22 mouse cellular contexts compared by ENCODE assay signal in the genomic region with DNA sequence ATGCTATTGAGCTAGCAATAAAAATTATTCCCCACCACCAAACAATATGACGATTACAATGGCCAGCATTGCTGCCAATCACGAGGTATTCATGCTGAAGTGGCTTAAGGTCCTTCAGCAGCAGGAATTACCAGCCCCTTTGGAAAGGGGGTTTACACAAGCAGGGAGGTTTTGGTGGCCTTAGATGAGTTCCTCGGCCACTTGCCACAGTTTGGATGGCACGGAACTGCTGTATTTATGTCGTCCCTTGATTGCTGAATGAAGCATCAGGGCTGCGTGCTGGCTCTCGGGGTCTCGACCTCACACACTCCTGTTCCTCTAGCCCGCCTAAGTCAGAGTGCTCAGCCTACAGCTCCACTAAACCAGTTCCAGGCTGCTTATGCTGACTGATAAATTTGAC.
DNase-seq lines count a peak whose midpoint lies in the region; ATAC-seq and TF ChIP-seq lines count a peak whose summit lies in the region.
"Had no signal": no experiment of that assay in that cellular context is flagged by ENCODE, and none has a peak within 500 bp of the region (broad histone marks: within the 10 kb centered on the region; RNA-seq: fewer than 3 reads in every experiment).

No protein-coding gene starts in this region.

- no peak for DNase-seq in hindbrain, embryonic 10.5 days (ENCODE audit: low spot score)
- DNase-seq in hindbrain, postnatal 0 days (ENCODE audit: low spot score) = no peak
- no peak for DNase-seq in embryonic facial prominence, embryonic 14.5 days (ENCODE audit: low spot score)
- no peak for DNase-seq in midbrain, embryonic 14.5 days
- DNase-seq in spleen, postnatal 10 days (ENCODE audit: low spot score in 2 of 2) = no peak
- DNase-seq: adrenal gland, adult 8-10 months; B cell, adult 2 months; cerebellum, adult 8-10 months; cerebellum, postnatal 25 days; forebrain, postnatal 0 days; kidney, postnatal 14 days; layer of hippocampus, adult 9-11 months; thymus, postnatal 14 days had no signal

- WGBS in hindbrain, embryonic 10.5 days = 33% methylated on average over 9 of the region's 9 CpGs
- WGBS in hindbrain, postnatal 0 days = 41% methylated on average over 9 of the region's 9 CpGs
- 31% methylated on average over 9 of the region's 9 CpGs for WGBS in midbrain, embryonic 12.5 days
- 25% methylated on average over 9 of the region's 9 CpGs for WGBS in midbrain, embryonic 16.5 days
- WGBS in embryonic facial prominence, embryonic 14.5 days = 44% methylated on average over 9 of the region's 9 CpGs
- 13% methylated on average over 9 of the region's 9 CpGs for WGBS in midbrain, embryonic 14.5 days

- H3K4me3 ChIP-seq in hindbrain, embryonic 10.5 days = no peak overlapping the region
- H3K4me3 ChIP-seq in hindbrain, postnatal 0 days (ENCODE audit: low read length) = no peak overlapping the region
- H3K4me3 ChIP-seq in midbrain, embryonic 12.5 days = no peak overlapping the region
- H3K4me3 ChIP-seq in midbrain, embryonic 16.5 days (ENCODE audit: low read depth, low read length) = no peak overlapping the region
- no peak overlapping the region for H3K4me3 ChIP-seq in embryonic facial prominence, embryonic 14.5 days (ENCODE audit: low read depth, low read length)
- no peak overlapping the region for H3K4me3 ChIP-seq in midbrain, embryonic 14.5 days (replicated peaks; ENCODE audit: low read depth, low read length)
- H3K4me3 ChIP-seq: hindbrain, embryonic 15.5 days; intestine, embryonic 15.5 days; lung, embryonic 15.5 days; stomach, embryonic 15.5 days had no signal

- no peak overlapping the region for H3K9ac ChIP-seq in hindbrain, postnatal 0 days (replicated peaks; ENCODE audit: low read length)
- H3K9ac ChIP-seq in midbrain, embryonic 12.5 days (replicated peaks) = no peak overlapping the region
- H3K9ac ChIP-seq in midbrain, embryonic 16.5 days (ENCODE audit: low read depth, low read length) = no peak overlapping the region
- no peak overlapping the region for H3K9ac ChIP-seq in embryonic facial prominence, embryonic 14.5 days (ENCODE audit: low read depth, low read length)
- no peak overlapping the region for H3K9ac ChIP-seq in midbrain, embryonic 14.5 days (replicated peaks; ENCODE audit: low read length)
- H3K9ac ChIP-seq: forebrain, postnatal 0 days; hindbrain, embryonic 15.5 days; intestine, embryonic 15.5 days; lung, embryonic 15.5 days; stomach, embryonic 15.5 days had no signal

- H3K4me2 ChIP-seq in hindbrain, postnatal 0 days (ENCODE audit: low read depth, low read length) = no peak overlapping the region
- H3K4me2 ChIP-seq in midbrain, embryonic 12.5 days (replicated peaks) = no peak overlapping the region
- no peak overlapping the region for H3K4me2 ChIP-seq in midbrain, embryonic 16.5 days (ENCODE audit: low read length)
- H3K4me2 ChIP-seq in embryonic facial prominence, embryonic 14.5 days (ENCODE audit: low read depth, low read length) = no peak overlapping the region
- H3K4me2 ChIP-seq in midbrain, embryonic 14.5 days (ENCODE audit: low read length) = no peak overlapping the region
- H3K4me2 ChIP-seq: hindbrain, embryonic 15.5 days; intestine, embryonic 15.5 days; liver, embryonic 11.5 days; lung, embryonic 15.5 days; stomach, embryonic 15.5 days had no signal

- no peak for ATAC-seq in hindbrain, postnatal 0 days
- peak; percentile 52; the same call in 1 of the 2 replicates for ATAC-seq in midbrain, embryonic 12.5 days (ENCODE audit: low FRiP score, low read depth)
- no peak for ATAC-seq in midbrain, embryonic 16.5 days
- no peak for ATAC-seq in embryonic facial prominence, embryonic 14.5 days (ENCODE audit: low read depth)
- no peak; the same call in 1 of the 2 replicates for ATAC-seq in midbrain, embryonic 14.5 days (ENCODE audit: low FRiP score, low TSS enrichment)
- no peak for ATAC-seq in megakaryocyte-erythroid progenitor cell, adult 5-6 weeks (replicated peaks; ENCODE audit: low FRiP score, low TSS enrichment, poor library complexity, severe bottlenecking)
- ATAC-seq: activated CD4-positive, CD25-positive, alpha-beta regulatory T cell, adult 4 months; forebrain, postnatal 0 days; intestine, embryonic 15.5 days had no signal

- TF ChIP-seq CTCF in hindbrain, postnatal 0 days (IDR thresholded peaks at IDR 0.05; ENCODE audit: low read depth) = no peak

- H3K27me3 ChIP-seq in hindbrain, embryonic 10.5 days (ENCODE audit: insufficient read depth, poor library complexity, severe bottlenecking) = 0 out of 2 replicates have a peak, but pooled peaks cover 3% of the 10 kb centered on the region
- H3K27me3 ChIP-seq in hindbrain, postnatal 0 days (ENCODE audit: insufficient read depth, low read length) = no peaks in the 10 kb centered on the region
- 0 out of 2 replicates have a peak, but pooled peaks cover 6% of the 10 kb centered on the region for H3K27me3 ChIP-seq in midbrain, embryonic 12.5 days
- no peaks in the 10 kb centered on the region for H3K27me3 ChIP-seq in midbrain, embryonic 16.5 days (ENCODE audit: control insufficient read depth, insufficient read depth, low read depth, low read length)
- no peaks in the 10 kb centered on the region for H3K27me3 ChIP-seq in embryonic facial prominence, embryonic 14.5 days (replicated peaks; ENCODE audit: control insufficient read depth, insufficient read depth, low read length)
- no peaks in the 10 kb centered on the region for H3K27me3 ChIP-seq in midbrain, embryonic 14.5 days (ENCODE audit: control insufficient read depth, insufficient read depth, low read length)
- H3K27me3 ChIP-seq: hindbrain, embryonic 15.5 days; intestine, embryonic 15.5 days; lung, embryonic 15.5 days; stomach, embryonic 15.5 days had no signal

- H3K9me3 ChIP-seq in hindbrain, embryonic 10.5 days = no peaks in the 10 kb centered on the region
- no peaks in the 10 kb centered on the region for H3K9me3 ChIP-seq in hindbrain, postnatal 0 days (ENCODE audit: low read length)
- H3K9me3 ChIP-seq in midbrain, embryonic 12.5 days = no peaks in the 10 kb centered on the region
- H3K9me3 ChIP-seq in midbrain, embryonic 16.5 days (replicated peaks; ENCODE audit: control insufficient read depth, low read length, poor library complexity, severe bottlenecking) = no peaks in the 10 kb centered on the region
- H3K9me3 ChIP-seq in embryonic facial prominence, embryonic 14.5 days (ENCODE audit: control insufficient read depth, low read length) = no peaks in the 10 kb centered on the region
- H3K9me3 ChIP-seq in midbrain, embryonic 14.5 days (ENCODE audit: control insufficient read depth, low read length) = no peaks in the 10 kb centered on the region
- H3K9me3 ChIP-seq: hindbrain, embryonic 15.5 days; intestine, embryonic 15.5 days; lung, embryonic 15.5 days; stomach, embryonic 15.5 days had no signal

- no peaks in the 10 kb centered on the region for H3K36me3 ChIP-seq in hindbrain, embryonic 10.5 days
- H3K36me3 ChIP-seq in hindbrain, postnatal 0 days (ENCODE audit: insufficient read depth, low read length) = no peaks in the 10 kb centered on the region
- no peaks in the 10 kb centered on the region for H3K36me3 ChIP-seq in midbrain, embryonic 12.5 days
- no peaks in the 10 kb centered on the region for H3K36me3 ChIP-seq in midbrain, embryonic 16.5 days (ENCODE audit: control insufficient read depth, insufficient read depth, low read length)
- H3K36me3 ChIP-seq in embryonic facial prominence, embryonic 14.5 days (ENCODE audit: control insufficient read depth, insufficient read depth, low read length) = no peaks in the 10 kb centered on the region
- H3K36me3 ChIP-seq in midbrain, embryonic 14.5 days (ENCODE audit: control insufficient read depth, insufficient read depth, low read length) = no peaks in the 10 kb centered on the region
- H3K36me3 ChIP-seq: hindbrain, embryonic 15.5 days; intestine, embryonic 15.5 days; lung, embryonic 15.5 days; stomach, embryonic 15.5 days had no signal

- H3K4me1 ChIP-seq in hindbrain, embryonic 10.5 days (replicated peaks) = peaks cover 58% of the 10 kb centered on the region
- 0 out of 2 replicates have a peak, but pooled peaks cover 10% of the 10 kb centered on the region for H3K4me1 ChIP-seq in hindbrain, postnatal 0 days (ENCODE audit: insufficient read depth, low read length)
- H3K4me1 ChIP-seq in midbrain, embryonic 12.5 days = peaks cover 42% of the 10 kb centered on the region
- no peaks in the 10 kb centered on the region; the same call in 1 of the 2 replicates for H3K4me1 ChIP-seq in midbrain, embryonic 16.5 days (ENCODE audit: control insufficient read depth, insufficient read depth, low read length)
- H3K4me1 ChIP-seq in embryonic facial prominence, embryonic 14.5 days (ENCODE audit: control insufficient read depth, insufficient read depth, low read length) = peaks cover 32% of the 10 kb centered on the region
- H3K4me1 ChIP-seq in midbrain, embryonic 14.5 days (ENCODE audit: control insufficient read depth, insufficient read depth, low read length) = peaks cover 21% of the 10 kb centered on the region

- H3K27ac ChIP-seq in hindbrain, embryonic 10.5 days = peak overlapping the region; percentile 88
- H3K27ac ChIP-seq in hindbrain, postnatal 0 days = no peak overlapping the region
- peak overlapping the region; percentile 73 for H3K27ac ChIP-seq in midbrain, embryonic 12.5 days (replicated peaks)
- no peak overlapping the region for H3K27ac ChIP-seq in midbrain, embryonic 16.5 days (ENCODE audit: low read length)
- H3K27ac ChIP-seq in embryonic facial prominence, embryonic 14.5 days (replicated peaks; ENCODE audit: low read depth, low read length) = 0 out of 2 replicates have a peak overlapping the region, but pooled peaks have one; percentile 7
- H3K27ac ChIP-seq in midbrain, embryonic 14.5 days (replicated peaks; ENCODE audit: low read depth, low read length) = peak overlapping the region; percentile 32; the same call in 1 of the 2 replicates
- H3K27ac ChIP-seq: intestine, embryonic 15.5 days; lung, embryonic 15.5 days; stomach, embryonic 15.5 days had no signal

Comparison
In these comparisons a context has a peak if more than half of its experiments do, and no peak if none do; other contexts are left out.
1. H3K27ac ChIP-seq: peak in hindbrain, embryonic 10.5 days (single experiment), midbrain, embryonic 12.5 days (single experiment), embryonic facial prominence, embryonic 14.5 days (single experiment) and midbrain, embryonic 14.5 days (single experiment); none in hindbrain, postnatal 0 days (single experiment) and midbrain, embryonic 16.5 days (single experiment).